Mouse (Mus musculus): Measurements from ENCODE around the gene Zbtb16. TPM values are rescaled to one million over a fixed set of nuclear protein-coding genes. Genes with fewer than 3 reads are reported as not detected.

The Zbtb16 gene
- polyA plus RNA-seq, 1 experiment from 2014 or later, result 6.0 TPM

GRCm38 (mm10) chr9:48697470-48697815 lies 138.6 kb downstream of the Zbtb16 start:
- Histone ChIP-seq H3K27ac (replicated peaks; ENCODE audit: low read depth, low read length) (no peak overlapping the region), H3K36me3 (ENCODE audit: control insufficient read depth, insufficient read depth, low read length) (no peaks in the 10 kb centered on the region), H3K9ac (replicated peaks; ENCODE audit: low read length) (no peak overlapping the region), H3K4me2 (ENCODE audit: low read length) (no peak overlapping the region), H3K9me3 (ENCODE audit: control insufficient read depth, low read length) (no peaks in the 10 kb centered on the region), H3K4me1 (ENCODE audit: control insufficient read depth, insufficient read depth, low read length) (peaks cover 17% of the 10 kb centered on the region), H3K27me3 (ENCODE audit: control insufficient read depth, insufficient read depth, low read length) (no peaks in the 10 kb centered on the region), H3K4me3 (replicated peaks; ENCODE audit: low read depth, low read length) (no peak overlapping the region)
- DNase-seq, result no peak
- ATAC-seq (ENCODE audit: low FRiP score, low TSS enrichment), result no peak
- WGBS, result 4% methylated on average over 2 of the region's 2 CpGs

GRCm38 (mm10) chr9:48696731-48697469 lies 139.1 kb downstream of the Zbtb16 start:
- Histone ChIP-seq H3K4me1 (ENCODE audit: control insufficient read depth, insufficient read depth, low read length) (peaks cover 17% of the 10 kb centered on the region), H3K27ac (replicated peaks; ENCODE audit: low read depth, low read length) (no peak overlapping the region), H3K27me3 (ENCODE audit: control insufficient read depth, insufficient read depth, low read length) (no peaks in the 10 kb centered on the region), H3K4me2 (ENCODE audit: low read length) (no peak overlapping the region), H3K36me3 (ENCODE audit: control insufficient read depth, insufficient read depth, low read length) (no peaks in the 10 kb centered on the region), H3K9me3 (ENCODE audit: control insufficient read depth, low read length) (no peaks in the 10 kb centered on the region), H3K4me3 (replicated peaks; ENCODE audit: low read depth, low read length) (no peak overlapping the region), H3K9ac (replicated peaks; ENCODE audit: low read length) (no peak overlapping the region)
- DNase-seq (no peak), ATAC-seq (ENCODE audit: low FRiP score, low TSS enrichment) (no peak)
- WGBS, result 9% methylated on average over 12 of the region's 12 CpGs

- 13% methylated on average over 4 of the region's 4 CpGs for WGBS
- no peak overlapping the region for H3K4me2 ChIP-seq (ENCODE audit: low read length)
- no peaks in the 10 kb centered on the region for H3K9me3 ChIP-seq (ENCODE audit: control insufficient read depth, low read length)
- H3K27me3 ChIP-seq (ENCODE audit: control insufficient read depth, insufficient read depth, low read length), result no peaks in the 10 kb centered on the region
- no peaks in the 10 kb centered on the region for H3K36me3 ChIP-seq (ENCODE audit: control insufficient read depth, insufficient read depth, low read length)
- no peak overlapping the region for H3K4me3 ChIP-seq (replicated peaks; ENCODE audit: low read depth, low read length)
- H3K4me1 ChIP-seq (ENCODE audit: control insufficient read depth, insufficient read depth, low read length), result peaks cover 17% of the 10 kb centered on the region
- H3K9ac ChIP-seq (replicated peaks; ENCODE audit: low read length), result no peak overlapping the region
- H3K27ac ChIP-seq (replicated peaks; ENCODE audit: low read depth, low read length), result no peak overlapping the region
- no peak for ATAC-seq (ENCODE audit: low FRiP score, low TSS enrichment)
- DNase-seq, result no peak
These were observed 139.7 kb downstream of the Zbtb16 start for GRCm38 (mm10) chr9:48696330-48696729.

GRCm38 (mm10) chr9:48695796-48696195 lies 140.2 kb downstream of the Zbtb16 start:
- Histone ChIP-seq H3K27ac (replicated peaks; ENCODE audit: low read depth, low read length) (no peak overlapping the region), H3K4me3 (replicated peaks; ENCODE audit: low read depth, low read length) (no peak overlapping the region), H3K9ac (replicated peaks; ENCODE audit: low read length) (no peak overlapping the region), H3K9me3 (ENCODE audit: control insufficient read depth, low read length) (no peaks in the 10 kb centered on the region), H3K36me3 (ENCODE audit: control insufficient read depth, insufficient read depth, low read length) (no peaks in the 10 kb centered on the region), H3K4me2 (ENCODE audit: low read length) (no peak overlapping the region), H3K27me3 (ENCODE audit: control insufficient read depth, insufficient read depth, low read length) (no peaks in the 10 kb centered on the region), H3K4me1 (ENCODE audit: control insufficient read depth, insufficient read depth, low read length) (peaks cover 11% of the 10 kb centered on the region)
- ATAC-seq (ENCODE audit: low FRiP score, low TSS enrichment) (no peak), DNase-seq (no peak)
- WGBS, result 18% methylated on average over 4 of the region's 4 CpGs

GRCm38 (mm10) chr9:48694616-48695061 lies 141.4 kb downstream of the Zbtb16 start:
- H3K36me3 ChIP-seq (ENCODE audit: control insufficient read depth, insufficient read depth, low read length), result no peaks in the 10 kb centered on the region
- H3K9ac ChIP-seq (replicated peaks; ENCODE audit: low read length), result no peak overlapping the region
- no peaks in the 10 kb centered on the region for H3K9me3 ChIP-seq (ENCODE audit: control insufficient read depth, low read length)
- no peak for ATAC-seq (ENCODE audit: low FRiP score, low TSS enrichment)
- H3K27me3 ChIP-seq (ENCODE audit: control insufficient read depth, insufficient read depth, low read length), result no peaks in the 10 kb centered on the region
- 7% methylated on average over 10 of the region's 10 CpGs for WGBS
- H3K27ac ChIP-seq (replicated peaks; ENCODE audit: low read depth, low read length), result no peak overlapping the region
- peaks cover 10% of the 10 kb centered on the region; the same call in 1 of the 2 replicates for H3K4me1 ChIP-seq (ENCODE audit: control insufficient read depth, insufficient read depth, low read length)
- H3K4me2 ChIP-seq (ENCODE audit: low read length), result no peak overlapping the region
- no peak overlapping the region for H3K4me3 ChIP-seq (replicated peaks; ENCODE audit: low read depth, low read length)
- no peak for DNase-seq

GRCm38 (mm10) chr9:48693696-48694095 lies 142.3 kb downstream of the Zbtb16 start:
- Histone ChIP-seq H3K27ac (replicated peaks; ENCODE audit: low read depth, low read length) (no peak overlapping the region), H3K36me3 (ENCODE audit: control insufficient read depth, insufficient read depth, low read length) (no peaks in the 10 kb centered on the region), H3K4me3 (replicated peaks; ENCODE audit: low read depth, low read length) (no peak overlapping the region), H3K27me3 (ENCODE audit: control insufficient read depth, insufficient read depth, low read length) (no peaks in the 10 kb centered on the region), H3K9me3 (ENCODE audit: control insufficient read depth, low read length) (no peaks in the 10 kb centered on the region), H3K9ac (replicated peaks; ENCODE audit: low read length) (no peak overlapping the region), H3K4me1 (ENCODE audit: control insufficient read depth, insufficient read depth, low read length) (peaks cover 10% of the 10 kb centered on the region; the same call in 1 of the 2 replicates), H3K4me2 (ENCODE audit: low read length) (no peak overlapping the region)
- ATAC-seq (ENCODE audit: low FRiP score, low TSS enrichment) (no peak), DNase-seq (no peak)
- WGBS, result 48% methylated on average over 7 of the region's 7 CpGs

- Histone ChIP-seq H3K9me3 (ENCODE audit: control insufficient read depth, low read length) (no peaks in the 10 kb centered on the region), H3K27me3 (ENCODE audit: control insufficient read depth, insufficient read depth, low read length) (no peaks in the 10 kb centered on the region), H3K4me3 (replicated peaks; ENCODE audit: low read depth, low read length) (no peak overlapping the region), H3K27ac (replicated peaks; ENCODE audit: low read depth, low read length) (no peak overlapping the region), H3K4me1 (ENCODE audit: control insufficient read depth, insufficient read depth, low read length) (peaks cover 12% of the 10 kb centered on the region; the same call in 1 of the 2 replicates), H3K36me3 (ENCODE audit: control insufficient read depth, insufficient read depth, low read length) (no peaks in the 10 kb centered on the region), H3K9ac (replicated peaks; ENCODE audit: low read length) (no peak overlapping the region), H3K4me2 (ENCODE audit: low read length) (no peak overlapping the region)
- ATAC-seq (ENCODE audit: low FRiP score, low TSS enrichment) (no peak), DNase-seq (no peak)
- 83% methylated on average over 1 of the region's 1 CpGs for WGBS
These were observed 146.4 kb downstream of the Zbtb16 start for GRCm38 (mm10) chr9:48689718-48689980.

- Histone ChIP-seq H3K4me1 (ENCODE audit: control insufficient read depth, insufficient read depth, low read length) (peaks cover 15% of the 10 kb centered on the region; the same call in 1 of the 2 replicates), H3K27me3 (ENCODE audit: control insufficient read depth, insufficient read depth, low read length) (no peaks in the 10 kb centered on the region), H3K9me3 (ENCODE audit: control insufficient read depth, low read length) (no peaks in the 10 kb centered on the region), H3K36me3 (ENCODE audit: control insufficient read depth, insufficient read depth, low read length) (no peaks in the 10 kb centered on the region), H3K4me3 (replicated peaks; ENCODE audit: low read depth, low read length) (no peak overlapping the region), H3K9ac (replicated peaks; ENCODE audit: low read length) (no peak overlapping the region), H3K27ac (replicated peaks; ENCODE audit: low read depth, low read length) (no peak overlapping the region), H3K4me2 (ENCODE audit: low read length) (no peak overlapping the region)
- no peak for ATAC-seq (ENCODE audit: low FRiP score, low TSS enrichment)
- no peak for DNase-seq
- 79% methylated on average over 6 of the region's 6 CpGs for WGBS
These were observed 146.9 kb downstream of the Zbtb16 start for GRCm38 (mm10) chr9:48688859-48689717.

- no peaks in the 10 kb centered on the region for H3K9me3 ChIP-seq (ENCODE audit: control insufficient read depth, low read length)
- ATAC-seq (ENCODE audit: low FRiP score, low TSS enrichment), result no peak
- 64% methylated on average over 7 of the region's 7 CpGs for WGBS
- H3K27ac ChIP-seq (replicated peaks; ENCODE audit: low read depth, low read length), result no peak overlapping the region
- H3K4me1 ChIP-seq (ENCODE audit: control insufficient read depth, insufficient read depth, low read length), result peaks cover 16% of the 10 kb centered on the region; the same call in 1 of the 2 replicates
- DNase-seq, result no peak
- no peaks in the 10 kb centered on the region for H3K36me3 ChIP-seq (ENCODE audit: control insufficient read depth, insufficient read depth, low read length)
- no peaks in the 10 kb centered on the region for H3K27me3 ChIP-seq (ENCODE audit: control insufficient read depth, insufficient read depth, low read length)
- H3K4me3 ChIP-seq (replicated peaks; ENCODE audit: low read depth, low read length), result no peak overlapping the region
- no peak overlapping the region for H3K9ac ChIP-seq (replicated peaks; ENCODE audit: low read length)
- H3K4me2 ChIP-seq (ENCODE audit: low read length), result no peak overlapping the region
These were observed 148.1 kb downstream of the Zbtb16 start for GRCm38 (mm10) chr9:48687891-48688290.
